Mouse (Mus musculus) frontal cortex, postnatal 36 days (tissue): ENCODE data around the gene Dmpk.
A peak's percentile ranks its signal among the peaks of the same experiment; 100 is the strongest.
"Not testable (repeated sequence)": the region's sequence is repeated elsewhere in the genome, so short reads cannot be mapped to it uniquely, and the experiment has no call there.

Experiments used
- DNase-seq, 2 experiments: peaks; one replicate each; pipeline ENCODE4 v3.0.0; 2022; ENCODE audit warnings: low spot score in 2 of 2

The Dmpk gene

DNA sequence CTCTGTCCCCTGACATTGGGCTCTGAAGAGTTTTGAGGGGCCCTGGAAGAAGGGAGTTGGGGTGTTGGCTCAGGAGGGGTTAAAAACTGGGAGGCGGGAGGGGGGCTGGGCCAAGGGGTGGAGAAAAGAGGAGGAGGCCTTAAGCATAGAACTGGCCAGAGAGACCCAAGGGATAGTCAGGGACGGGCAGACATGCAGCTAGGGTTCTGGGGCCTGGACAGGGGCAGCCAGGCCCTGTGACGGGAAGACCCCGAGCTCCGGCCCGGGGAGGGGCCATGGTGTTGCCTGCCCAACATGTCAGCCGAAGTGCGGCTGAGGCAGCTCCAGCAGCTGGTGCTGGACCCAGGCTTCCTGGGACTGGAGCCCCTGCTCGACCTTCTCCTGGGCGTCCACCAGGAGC, at the start of gene Dmpk:
Dmpk (plus strand) TSS at position 149 of the 400 bp plus-strand sequence.
- no peak for DNase-seq

DNA sequence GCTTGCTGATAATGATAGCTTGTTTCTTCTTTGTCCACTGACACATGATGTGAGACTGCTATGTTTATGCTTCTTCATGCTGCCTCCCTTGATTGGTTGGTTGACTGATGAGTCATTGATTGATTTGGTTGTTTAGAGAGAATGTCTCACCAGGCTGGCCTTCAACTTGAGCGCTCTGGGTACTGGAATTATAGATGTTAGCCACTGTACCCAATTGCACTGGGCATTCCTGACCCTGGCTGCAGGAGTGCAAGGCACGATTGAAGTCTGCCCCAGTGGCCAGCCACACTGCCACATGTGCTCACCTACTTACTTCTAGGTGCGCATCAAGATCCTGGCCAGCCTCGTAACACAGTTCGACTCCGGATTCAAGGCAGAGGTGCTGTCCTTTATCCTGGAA, 39.0 kb upstream of the Dmpk start:
- no peak for DNase-seq

DNA sequence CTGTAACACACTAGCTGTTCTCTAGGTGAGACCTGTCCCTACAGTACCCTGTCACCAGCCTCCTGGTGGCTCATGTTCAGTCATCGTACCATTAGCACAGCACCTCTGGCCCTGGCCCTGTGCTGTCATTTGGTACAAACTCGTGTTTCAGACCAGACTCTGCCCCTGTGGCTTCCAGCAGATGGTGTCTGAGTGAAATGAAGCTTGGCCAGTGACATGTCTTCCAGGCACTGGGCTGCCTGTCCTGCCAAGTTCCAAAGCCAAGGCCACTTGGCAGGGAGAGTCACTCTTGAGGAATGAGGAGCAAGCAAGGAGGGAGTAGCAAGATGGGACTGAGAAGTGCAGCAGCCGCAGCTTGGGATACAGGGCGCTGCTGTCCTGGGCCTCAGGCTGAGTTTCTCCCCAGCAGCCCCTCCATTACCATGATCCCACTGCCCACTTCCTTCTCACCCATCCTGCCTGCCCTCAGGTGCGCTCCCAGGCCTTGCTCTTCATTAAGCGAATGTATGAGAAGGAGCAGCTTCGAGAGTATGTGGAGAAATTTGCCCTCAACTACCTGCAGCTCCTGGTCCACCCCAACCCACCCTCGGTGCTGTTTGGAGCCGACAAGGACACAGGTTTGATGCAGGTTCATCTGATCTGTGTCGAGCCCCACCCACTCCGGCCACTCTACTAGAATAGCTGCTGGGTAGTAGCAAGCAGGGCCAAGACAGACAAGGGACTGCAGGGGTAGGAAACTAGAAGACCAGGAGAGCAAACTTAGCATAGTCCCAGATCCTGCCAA, 37.2 kb upstream of the Dmpk start:
- no peak for DNase-seq

DNA sequence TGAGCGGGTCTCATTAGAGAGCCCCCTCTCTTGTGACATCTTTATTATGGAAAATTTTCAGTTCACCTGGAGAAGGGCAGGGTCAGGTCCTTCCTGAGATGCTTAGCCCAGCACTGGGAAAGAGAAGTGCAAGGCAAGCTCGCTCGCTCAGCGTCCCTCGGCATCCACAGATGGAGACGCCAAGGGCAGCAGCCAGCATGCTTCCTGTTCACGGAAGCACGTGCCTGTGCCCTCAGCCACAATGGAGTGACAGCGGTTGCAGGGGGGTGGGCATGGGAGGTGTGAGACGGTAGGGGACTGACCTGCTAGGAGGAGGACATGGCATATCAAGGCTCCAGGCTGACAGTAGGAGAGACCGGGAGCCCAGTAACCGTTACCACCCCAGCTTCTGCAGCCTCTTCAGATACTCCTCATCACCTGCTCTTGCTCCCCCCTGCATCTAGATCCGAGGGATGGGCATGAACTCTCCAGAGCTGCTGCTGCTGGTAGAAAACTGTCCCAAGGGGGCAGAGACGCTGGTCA, 35.6 kb upstream of the Dmpk start:
- no peak for DNase-seq

DNA sequence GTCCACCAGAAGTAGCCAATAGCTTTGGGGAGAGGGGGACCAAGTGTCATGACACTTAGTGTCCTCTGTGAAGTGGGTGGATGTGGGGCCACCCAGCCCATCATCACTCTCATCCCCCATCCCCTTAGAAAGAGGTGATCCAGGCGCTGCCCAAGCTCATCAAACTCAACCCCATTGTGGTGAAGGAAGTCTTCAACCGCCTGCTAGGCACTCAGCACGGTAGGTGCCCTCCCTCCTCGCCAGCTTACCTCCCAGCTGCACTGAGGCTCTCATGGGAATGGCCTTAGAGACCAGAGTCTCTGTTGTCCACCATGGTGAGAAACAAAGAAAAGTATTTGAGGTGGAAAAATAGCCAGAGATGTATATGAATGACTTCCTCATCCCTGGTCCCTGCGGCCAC, 34.4 kb upstream of the Dmpk start:
- no peak for DNase-seq

DNA sequence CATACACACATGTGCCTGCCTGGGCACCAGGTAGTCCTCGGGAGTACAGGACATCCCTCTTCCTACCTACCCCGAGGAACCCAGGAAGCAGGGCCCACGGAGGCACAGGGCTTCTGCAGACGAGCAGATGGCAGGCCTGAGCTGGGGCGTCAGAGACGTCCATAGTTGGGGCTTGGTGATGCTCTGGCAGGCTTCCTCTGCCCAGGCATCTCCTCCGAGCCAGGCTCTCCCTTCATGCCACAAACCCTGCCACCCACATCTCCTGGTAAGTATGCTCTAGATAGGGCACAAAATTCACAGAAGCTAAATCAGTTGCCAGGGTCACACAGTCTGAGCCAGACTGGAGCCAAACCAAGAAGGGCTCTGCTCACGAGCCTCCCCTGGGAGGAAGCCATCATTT, 33.5 kb upstream of the Dmpk start:
- peak; percentile 45 to 49 for DNase-seq

DNA sequence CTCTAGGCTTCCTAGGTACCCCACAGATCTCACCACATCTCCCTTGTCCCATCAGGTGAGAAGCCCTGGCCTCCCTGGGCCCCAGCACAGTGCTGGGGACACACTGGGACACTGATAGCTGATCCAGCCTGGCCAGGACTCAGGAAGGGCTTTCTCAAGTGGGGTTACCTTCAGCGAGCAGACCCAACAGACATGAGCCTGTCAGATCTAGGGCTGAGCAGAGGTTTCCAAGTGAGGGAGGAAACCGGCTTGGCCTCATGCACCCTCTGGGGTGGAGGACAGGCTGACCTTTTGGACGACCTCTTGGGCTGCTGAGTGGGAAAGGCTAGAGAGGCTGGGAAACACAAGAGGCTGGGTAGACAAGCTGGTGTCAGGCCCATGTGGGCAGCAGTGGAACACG, 32.5 kb upstream of the Dmpk start:
- no peak for DNase-seq

DNA sequence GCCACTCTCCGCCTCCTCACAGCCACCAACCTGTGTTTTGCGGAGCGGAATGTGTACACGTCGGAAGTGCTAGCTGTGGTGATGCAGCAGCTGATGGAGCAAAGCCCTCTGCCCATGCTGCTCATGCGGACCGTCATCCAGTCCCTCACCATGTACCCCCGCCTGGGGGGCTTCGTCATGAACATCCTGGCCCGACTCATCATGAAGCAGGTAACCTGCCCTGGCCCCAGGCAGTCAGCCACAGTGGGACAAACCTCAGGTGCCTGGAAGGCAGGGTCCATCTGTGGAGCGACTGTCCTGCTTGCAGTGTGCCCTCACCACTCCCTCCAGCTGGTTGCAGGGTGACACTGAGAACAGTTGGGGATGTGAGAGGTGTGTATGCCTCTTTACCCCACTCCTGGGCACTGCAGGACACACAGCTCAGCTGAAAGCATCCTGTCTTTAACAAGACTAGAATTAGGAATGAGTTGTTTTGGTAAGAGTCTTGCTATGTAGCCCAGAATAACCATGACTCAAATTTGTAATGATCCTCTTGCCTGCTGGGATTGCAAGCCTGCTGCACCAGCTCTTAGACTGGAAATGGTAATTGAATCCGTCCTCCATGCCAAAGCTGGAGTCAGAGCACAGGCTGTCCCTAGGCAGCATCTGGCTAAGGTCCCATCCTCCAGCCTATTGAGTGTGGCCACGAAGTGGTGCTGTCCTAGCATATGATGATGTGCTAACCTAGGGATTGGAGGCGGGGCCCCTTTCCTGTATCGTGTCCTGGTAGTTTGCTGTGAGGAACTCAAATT, 31.1 kb upstream of the Dmpk start:
- DNase-seq = peak; percentile 64 to 68

DNA sequence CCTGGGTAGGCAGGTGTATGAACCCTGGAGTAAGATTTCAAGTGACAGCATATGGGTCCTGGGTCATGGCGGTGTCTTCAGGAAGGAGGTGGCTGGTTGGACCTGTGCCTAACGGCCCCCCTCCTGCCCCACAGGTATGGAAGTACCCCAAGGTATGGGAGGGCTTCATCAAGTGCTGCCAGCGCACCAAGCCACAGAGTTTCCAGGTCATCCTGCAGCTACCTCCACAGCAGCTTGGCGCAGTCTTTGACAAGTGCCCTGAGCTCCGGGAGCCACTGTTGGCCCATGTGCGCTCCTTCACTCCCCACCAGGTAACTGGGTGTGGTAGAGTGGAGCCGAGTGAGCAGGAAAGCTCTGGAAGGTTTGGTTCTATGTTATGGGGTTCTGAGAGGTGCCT, 30.5 kb upstream of the Dmpk start:
- no peak for DNase-seq

DNA sequence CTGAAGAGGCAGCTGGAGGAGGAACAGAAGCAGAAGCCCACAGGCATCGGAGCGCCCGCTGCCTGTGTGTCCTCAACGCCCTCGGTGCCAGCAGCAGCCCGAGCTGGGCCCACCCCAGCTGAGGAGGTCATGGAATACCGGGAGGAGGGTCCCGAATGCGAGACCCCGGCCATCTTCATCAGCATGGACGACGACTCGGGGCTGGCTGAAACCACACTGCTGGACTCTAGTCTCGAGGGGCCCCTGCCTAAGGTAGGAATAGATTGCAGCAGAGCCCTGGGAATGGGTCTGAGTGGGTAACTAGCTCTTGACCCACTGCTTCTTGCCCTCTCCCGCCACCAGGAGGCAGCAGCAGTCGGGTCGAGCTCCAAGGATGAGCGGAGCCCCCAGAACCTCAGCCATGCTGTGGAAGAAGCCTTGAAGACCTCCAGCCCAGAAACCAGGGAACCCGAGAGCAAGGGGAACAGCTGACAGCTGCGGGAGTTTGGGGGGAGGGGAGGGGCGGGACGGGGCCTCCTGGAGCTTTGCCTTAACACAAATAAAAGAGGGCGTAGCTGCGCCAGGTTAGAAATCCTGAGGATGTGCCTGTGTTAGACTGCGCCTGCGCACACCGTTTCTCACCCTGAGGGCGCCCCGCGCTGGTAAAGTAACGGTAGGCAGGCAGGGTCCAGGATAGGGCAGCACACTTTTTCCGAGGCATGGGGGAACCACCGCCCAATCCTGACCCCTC, 29.4 kb upstream of the Dmpk start, which contains the start of gene Rsph6a:
Rsph6a (plus strand) TSS at position 644 of the 730 bp plus-strand sequence.
- DNase-seq = no peak

DNA sequence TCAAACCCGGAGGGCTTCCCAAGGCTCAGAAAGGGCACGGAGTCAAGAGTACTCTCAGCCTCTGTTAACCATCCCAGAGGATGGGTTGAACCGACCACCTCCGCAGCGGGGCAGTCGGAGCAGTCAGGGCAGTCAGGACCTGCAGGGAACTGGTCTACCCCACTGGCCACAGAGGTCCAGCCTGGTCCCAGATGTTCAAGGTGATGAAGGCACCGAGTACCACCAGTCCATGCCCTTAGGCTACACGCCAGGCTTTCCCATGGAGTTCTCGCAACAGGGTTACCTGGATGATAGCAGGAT, 28.9 kb upstream of the Dmpk start:
- DNase-seq = no peak

DNA sequence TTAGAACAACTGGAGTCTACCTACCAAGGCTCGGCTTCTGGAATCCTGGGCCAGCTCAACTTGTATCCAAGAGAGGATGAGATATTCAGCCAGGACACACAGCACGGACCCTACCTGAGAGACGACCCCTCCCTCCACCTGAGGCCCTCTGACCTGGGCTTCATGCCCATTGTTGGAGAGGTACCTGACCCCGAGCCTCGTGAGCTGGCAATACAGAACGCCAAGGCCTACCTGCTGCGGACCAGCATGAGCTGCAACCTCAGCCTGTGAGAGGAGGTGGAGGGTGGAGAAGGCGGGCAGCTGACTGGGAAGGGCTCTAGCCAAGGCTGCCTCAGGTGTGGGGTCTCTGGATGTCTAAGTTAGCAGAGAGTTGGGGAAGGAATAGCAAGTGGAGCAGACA, 28.5 kb upstream of the Dmpk start:
- no peak for DNase-seq

DNA sequence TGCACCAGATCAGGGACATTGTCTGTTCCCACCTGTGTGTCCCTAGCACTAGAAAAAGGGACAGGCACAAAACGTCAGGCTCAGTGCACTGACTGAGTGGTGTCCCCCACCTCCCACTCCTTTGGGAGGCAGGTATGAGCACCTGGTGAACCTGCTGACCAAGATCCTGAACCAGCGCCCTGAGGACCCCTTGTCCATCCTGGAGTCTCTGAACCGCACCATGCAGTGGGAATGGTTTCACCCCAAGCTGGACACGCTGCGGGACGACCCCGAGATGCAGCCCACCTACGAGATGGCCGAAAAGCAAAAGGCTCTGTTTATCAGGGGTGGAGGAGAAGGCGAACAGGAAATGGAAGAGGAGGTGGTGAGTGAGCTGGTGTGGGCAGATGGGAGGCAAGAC, 26.2 kb upstream of the Dmpk start:
- DNase-seq = no peak

DNA sequence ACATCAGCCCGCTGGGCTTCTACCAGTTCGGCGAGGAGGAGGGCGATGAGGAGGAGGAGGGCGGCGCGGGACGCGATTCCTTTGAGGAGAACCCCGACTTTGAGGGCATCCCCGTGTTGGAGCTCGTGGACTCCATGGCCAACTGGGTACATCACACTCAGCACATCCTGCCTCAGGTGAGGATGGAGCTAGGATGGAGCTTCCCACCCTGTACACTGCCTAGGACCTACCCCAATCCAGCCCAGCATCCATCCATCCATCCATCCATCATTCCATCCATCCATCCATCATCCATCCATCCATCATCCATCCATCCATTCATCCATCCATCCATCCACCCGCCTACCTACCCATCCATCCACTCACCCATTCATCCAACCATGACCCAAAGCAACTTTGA, 17.8 kb upstream of the Dmpk start:
- peak in 1 of 2 experiments; percentile 2 for DNase-seq

DNA sequence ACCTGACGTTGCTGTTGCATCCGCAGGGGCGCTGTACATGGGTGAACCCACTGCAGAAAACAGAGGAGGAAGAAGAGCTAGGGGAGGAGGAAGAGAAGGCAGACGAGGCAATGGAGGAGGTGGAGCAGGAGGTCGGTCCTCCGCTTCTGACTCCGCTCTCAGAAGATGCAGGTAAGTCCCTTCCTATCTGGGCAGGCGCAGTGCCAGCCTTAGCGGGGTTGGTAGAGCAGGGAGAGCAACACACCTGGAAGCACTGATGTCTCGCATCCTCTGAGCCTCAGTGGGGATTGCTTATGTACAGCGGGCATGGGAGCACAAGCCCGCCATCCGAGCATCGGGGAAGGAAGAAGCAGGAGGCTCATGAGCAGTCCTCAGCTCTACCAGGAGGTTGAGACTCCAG, 16.6 kb upstream of the Dmpk start:
- no peak for DNase-seq

DNA sequence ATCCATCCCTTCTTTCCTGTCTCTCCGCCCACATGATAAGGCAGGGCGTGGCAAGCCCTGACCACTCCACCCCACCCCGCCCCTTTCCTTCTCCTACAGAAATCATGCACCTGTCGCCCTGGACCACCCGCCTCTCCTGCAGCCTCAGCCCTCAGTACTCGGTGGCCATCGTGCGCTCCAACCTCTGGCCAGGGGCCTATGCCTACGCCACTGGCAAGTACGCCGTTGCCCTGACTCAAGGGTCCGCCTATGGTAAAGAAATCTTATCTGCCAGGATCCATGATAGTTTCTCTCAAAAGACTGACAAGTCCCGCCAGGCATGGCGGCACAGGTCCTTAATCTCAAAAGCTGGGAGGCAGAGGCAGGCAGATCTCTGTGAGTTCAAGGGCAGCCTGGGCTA, 15.7 kb upstream of the Dmpk start:
- no peak for DNase-seq

DNA sequence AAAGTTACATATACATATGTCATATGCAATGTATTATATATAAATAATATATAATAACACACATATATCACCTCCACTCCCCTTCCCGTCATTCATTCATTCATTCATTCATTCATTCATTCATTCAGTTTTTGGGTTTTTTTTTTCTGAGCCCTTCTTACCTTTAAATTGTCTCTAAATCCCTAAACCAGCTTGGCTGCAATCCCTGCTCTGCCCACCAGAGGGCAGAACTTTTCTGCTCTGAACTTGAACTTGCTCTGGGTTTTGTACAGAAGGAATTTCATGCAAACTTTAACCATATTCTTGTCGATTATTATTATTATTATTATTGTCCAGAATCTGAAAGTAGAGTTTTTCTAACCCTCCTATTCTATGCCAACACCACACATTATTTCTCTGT, 14.9 kb upstream of the Dmpk start:
- peak in 1 of 2 experiments; percentile 81 for DNase-seq

DNA sequence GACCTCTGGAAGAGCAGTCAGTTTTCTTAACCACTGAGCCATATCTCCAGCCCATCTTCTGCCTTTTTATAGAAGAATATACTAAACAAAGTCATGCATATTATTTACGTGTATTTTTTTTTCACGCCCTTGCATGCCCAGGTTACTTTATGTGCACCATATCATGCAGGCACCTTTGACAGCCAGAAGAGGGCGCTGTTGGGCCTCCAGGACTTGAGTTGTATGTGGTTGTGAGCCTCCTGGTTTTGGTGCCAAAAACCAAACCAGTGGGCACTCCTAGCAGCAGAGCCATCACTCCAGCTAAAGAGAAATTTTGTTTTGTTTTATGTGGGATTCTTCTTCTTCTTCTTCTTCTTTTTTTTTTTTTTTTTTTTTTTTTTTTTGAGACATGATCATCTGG, 14.1 kb upstream of the Dmpk start:
- DNase-seq = no peak

DNA sequence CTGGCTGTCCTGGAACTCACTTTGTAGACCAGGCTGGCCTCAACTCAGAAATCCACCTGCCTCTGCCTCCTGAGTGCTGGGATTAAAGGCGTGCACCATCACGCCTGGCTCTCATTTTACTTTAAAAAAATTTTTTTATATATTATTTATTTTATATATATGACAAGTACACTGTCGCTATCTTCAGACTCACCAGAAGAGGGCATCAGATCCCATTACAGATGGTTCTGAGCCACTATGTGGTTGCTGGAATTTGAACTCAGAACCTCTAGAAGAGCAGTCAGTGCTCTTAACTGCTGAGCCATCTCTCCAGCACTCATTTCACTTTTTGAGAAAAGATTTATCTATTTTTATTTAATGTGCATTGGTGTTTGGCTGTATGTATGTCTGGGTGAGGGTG, 12.6 kb upstream of the Dmpk start:
- DNase-seq = not testable (repeated sequence)

DNA sequence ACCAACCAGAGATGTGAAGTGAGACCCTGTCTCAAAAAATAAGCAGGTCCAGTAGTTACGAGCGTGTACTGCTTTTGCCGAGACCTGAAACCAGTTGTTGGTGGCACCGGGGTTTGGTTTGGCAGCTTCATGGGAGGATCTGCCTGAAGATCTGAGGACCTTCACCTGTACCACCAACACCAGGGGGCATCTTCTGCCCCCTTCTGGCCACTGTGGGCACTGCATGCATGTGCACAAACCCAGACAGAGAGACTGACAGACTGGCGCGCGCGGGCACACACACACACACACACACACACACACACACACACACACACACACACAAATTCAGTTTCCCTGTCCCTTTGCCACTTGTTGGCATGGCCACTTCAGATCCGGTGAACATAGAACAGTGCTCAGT, 10.1 kb upstream of the Dmpk start:
- DNase-seq = peak in 1 of 2 experiments; percentile 18

DNA sequence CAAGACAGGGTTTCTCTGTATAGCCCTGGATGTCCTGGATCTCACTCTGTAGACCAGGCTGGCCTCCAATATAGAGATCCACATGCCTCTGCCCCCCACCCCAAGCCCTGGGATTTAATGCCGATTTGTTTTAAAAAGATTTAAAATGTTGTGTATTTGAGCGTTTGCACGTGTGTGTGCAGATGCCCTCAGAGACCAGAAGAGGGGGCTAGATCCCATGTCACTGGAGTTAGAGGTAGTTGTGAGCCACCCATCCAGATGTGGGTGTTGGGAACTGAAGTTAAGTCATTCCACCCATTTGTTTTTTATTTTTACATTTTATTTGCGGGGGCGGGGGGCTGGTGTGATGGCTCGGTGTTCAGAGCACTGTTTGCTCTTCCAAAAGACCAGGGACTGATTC, 9.2 kb upstream of the Dmpk start:
- no peak for DNase-seq

DNA sequence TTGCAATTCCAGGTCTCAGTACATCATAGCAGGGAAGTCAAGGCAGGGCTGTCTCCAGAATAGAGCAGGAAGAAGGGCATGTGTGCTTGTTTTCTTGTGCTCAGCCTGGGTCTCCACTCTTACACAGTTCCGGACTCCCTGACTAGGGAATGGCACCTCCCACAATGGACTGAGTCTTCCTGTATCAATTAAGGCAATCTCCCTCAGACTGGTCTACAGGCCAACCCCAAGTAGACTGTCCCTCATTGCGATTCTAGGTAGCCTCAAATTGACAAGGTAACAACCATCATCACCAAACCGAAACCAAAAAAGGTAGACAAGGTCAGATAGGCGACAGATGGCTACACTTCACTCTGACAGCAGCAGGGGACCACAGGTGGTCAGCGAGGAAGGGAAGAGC, 8.4 kb upstream of the Dmpk start:
- no peak for DNase-seq
